Mouse (Mus musculus): Measurements from ENCODE around the gene Ggt6.

The Ggt6 gene

DNA sequence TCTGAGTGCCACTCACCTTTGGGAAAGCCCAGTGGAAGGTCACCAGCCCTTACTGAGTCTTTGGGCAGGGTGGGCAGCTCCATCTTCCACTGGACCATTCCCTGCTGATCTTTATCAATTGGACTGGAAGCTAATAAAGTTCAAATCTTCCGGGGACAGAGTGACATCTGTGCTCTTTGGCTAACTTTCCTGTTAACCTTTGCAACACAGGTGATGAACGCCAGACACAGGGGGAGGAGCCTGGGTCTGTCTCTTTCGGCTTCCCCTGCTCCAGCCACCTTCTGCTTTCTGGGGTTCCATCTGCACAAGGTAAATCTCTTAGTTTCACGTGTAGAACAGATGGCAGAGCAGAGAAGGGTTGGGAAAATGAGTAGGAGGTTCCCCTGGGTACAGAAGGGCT lies 3.1 kb downstream of the Ggt6 start:
- peak in 1 of 2 experiments; percentile 2 for DNase-seq (ENCODE audit: low spot score in 2 of 2)

DNA sequence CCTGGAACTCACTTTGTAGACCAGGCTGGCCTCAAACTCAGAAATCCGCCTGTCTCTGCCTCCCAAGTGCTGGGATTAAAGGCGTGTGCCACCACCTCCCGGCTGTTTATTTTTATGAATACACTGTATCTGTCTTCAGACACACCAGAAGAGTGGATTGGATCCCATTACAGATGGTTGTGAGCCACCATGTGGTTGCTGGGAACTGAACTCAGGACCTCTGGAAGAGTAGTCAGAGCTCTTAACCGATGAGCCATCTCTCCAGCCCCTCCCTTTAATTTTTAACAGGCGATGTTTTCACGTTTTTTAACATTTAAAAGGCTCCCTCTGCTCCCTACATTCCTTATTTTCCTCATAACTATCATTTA lies 5.3 kb downstream of the Ggt6 start:
- DNase-seq (ENCODE audit: low spot score in 2 of 2): peak in 1 of 2 experiments; percentile 29

DNA sequence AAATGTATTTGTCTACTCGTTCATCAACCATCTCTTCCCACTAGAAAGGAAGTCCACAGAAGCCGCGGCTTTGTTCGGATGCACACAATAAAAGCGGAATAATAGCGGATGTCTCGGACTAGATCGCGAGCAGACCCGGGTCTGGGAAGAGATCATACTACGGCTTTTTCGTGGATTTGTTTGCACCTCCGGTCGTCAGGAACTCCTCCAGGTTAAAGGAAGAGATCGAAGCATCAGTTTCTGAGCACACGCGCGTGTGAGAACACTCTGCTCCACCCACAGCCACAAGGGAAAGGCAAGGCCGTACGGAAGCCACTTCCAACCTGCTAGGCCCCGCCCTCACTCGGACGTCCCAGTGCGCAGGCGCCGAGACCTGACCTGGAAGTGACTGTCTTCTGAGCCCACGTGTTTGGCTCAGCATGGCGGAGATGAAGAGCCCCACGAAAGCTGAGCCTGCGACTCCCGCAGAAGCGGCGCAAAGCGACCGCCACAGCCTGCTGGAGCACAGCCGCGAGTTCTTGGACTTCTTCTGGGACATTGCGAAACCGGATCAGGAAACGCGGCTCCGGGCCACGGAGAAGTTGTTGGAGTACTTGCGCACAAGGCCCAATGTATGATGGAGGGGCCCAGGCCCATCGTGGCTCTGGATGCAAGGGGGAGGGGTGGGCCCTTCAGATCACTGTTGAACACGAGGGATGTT lies 5.8 kb downstream of the Ggt6 start, which contains the start of gene Mybbp1a:
Mybbp1a (plus strand) TSS at position 391 of the 700 bp plus-strand sequence.
- peak; percentile 94 to 98 for DNase-seq (ENCODE audit: low spot score in 2 of 2)

DNA sequence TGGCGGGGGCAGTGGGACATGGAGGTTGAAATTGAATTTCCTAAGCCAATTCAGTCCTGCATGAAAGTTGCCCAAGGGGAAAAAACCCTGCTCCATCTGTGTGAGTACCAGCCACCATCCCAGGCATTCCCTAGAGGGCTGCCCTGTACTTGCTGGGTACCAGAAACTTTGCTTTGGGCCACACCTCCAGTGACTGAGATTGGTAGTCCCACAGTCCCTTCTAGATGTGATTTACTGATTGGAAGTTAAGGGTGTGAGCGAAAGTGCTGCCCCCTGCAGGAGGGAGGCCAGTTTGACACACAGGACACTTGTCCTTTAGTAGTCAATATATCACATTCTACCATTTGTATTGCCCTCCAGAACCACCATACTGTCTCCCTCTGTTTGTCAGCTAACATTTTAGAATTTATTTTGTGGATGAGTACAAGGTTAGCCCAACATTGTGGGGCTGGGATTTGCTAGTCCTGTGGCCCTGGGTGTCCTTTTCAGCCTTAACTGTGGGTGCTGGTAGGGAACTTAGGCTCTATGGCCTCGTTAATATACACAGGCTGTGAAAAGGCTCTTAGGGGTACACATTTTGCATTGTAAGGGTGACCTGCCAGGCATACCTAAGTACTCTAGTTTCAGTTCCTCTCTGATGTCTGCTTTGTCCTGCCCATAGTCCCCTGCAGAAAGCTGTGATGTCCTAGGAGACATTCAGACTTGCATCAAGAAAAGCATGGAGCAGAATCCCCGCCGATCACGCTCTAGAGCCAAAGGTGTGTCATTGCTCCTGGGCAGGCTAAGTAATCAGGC lies 11.2 kb downstream of the Ggt6 start:
- DNase-seq (ENCODE audit: low spot score in 2 of 2): no peak

DNA sequence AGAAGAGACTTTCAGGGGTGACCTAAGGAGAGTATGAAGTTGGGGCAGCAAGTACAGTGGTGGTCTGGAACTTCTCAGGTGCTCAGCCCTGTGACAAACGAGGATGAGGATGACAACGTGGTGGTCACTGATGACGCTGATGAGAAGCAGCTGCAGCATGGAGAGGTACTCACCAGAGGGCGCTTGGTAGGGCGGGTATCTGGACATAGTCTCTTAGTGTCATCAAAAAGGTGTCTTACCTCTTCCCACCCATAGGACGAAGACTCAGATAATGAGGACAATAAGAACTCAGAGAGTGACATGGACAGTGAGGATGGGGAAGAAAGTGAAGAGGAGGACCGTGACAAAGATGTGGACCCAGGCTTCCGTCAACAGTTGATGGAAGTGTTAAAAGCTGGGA lies 12.1 kb downstream of the Ggt6 start:
- no peak for DNase-seq (ENCODE audit: low spot score in 2 of 2)

DNA sequence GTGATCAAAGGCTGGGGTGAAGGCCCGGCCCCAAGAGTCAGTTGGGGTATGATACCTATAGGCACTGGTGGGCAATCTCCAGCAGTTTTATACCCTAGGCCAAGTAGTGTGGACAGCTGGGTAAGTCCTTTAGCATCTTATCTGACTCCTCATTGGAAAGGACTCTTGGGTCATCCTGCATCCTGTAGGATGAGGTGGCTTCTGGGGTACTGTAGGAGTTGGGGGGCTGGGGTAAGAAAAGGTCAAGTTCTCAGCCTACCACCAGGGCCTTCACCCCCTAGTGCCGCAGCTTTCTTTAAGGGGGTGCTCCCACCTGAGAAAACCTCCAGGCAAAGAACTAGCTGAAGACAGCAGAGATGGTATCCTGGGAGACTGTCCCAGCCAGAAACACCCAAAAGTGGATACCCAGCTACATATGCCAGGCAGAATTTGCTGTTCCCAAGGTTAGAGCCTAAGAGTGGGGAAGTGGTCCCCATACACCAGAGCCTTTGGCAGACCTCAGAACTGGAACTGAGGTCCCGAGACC lies 16.9 kb downstream of the Ggt6 start:
- DNase-seq (ENCODE audit: low spot score in 2 of 2): no peak

DNA sequence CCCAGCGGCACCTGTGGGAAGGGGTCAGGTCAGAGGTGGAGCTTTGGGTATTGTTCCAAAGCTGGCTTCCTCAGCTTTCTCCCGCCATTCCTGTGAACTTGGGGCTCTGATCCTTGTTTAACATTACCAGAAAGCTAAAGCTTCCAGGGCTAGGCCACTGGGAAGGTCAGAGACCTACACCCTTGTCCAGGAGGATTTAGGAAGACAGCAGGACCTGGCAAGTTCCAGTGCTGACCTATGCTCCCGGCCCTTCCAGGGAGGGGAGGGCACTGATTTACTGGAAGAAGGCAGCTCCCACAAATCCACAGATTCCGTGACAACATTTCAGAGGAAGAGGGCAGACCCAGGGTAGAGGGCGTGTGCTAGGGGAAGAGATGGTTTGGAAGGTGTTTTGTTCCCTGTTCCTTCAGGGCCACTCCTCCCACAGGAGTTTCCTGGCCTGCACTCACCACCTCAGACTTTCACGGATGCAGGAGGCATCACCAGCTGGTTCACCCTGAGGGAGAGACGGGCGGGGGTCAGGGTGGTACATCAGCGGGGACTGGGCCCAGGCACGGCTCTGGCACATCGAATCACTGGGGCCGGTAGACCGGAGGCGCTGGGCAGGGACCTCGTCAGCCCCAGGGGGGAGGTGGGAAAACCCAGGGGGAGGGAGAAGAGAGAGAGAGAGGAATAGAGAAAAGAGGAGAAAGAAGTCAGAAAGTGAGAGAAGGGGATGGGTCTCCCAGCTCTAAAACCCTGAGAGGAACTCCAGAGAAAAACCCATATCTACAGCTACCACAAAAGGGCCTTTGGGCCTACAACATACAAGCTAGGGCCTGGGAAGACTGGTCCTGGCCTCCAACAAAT lies 18.0 kb downstream of the Ggt6 start:
- DNase-seq (ENCODE audit: low spot score in 2 of 2): no peak

DNA sequence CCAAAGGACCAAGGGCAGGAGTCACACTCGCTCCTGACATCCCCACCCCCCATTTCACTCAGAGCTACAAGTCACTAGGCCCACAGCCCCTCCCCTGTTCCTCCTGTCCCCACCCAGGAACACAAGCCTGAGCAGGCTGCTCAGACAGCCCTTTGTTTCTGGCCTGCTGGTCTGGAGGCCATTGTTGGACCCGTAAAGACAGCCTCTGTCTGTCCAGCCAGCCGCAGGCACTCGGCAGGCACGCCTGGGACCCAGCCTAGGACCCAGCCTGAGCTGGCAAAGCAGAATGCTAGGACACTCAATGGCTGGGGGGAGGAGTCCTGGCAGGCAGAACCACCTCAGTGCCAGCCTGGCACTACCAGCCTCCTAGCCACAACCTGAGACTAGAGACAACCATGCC lies 20.4 kb downstream of the Ggt6 start:
- peak; percentile 69 to 73 for DNase-seq (ENCODE audit: low spot score in 2 of 2)

DNA sequence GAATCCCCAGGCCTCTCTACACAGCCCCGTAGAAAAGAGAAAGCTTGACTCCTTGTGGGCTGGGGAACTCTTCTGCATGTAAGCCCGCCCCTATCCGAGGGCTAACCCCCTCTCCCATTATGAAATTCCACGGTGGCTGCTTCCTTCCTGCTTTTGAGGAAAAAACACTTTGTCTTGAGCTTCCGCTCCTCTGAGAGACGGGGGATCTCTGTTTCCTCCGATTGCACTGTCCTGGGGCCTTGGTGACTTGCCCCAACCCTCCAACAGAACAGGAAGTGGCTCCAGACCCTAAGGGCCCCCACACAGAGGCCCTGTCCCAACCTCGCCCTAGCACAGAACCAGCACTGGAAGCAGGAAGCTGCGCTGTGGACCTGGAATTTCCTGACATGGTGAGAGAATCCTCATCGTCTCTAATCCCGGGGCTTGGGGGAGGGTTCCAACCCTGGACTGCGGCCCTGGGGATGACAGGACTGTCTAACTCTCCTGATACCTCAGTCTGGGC lies 22.7 kb downstream of the Ggt6 start:
- no peak for DNase-seq (ENCODE audit: low spot score in 2 of 2)

DNA sequence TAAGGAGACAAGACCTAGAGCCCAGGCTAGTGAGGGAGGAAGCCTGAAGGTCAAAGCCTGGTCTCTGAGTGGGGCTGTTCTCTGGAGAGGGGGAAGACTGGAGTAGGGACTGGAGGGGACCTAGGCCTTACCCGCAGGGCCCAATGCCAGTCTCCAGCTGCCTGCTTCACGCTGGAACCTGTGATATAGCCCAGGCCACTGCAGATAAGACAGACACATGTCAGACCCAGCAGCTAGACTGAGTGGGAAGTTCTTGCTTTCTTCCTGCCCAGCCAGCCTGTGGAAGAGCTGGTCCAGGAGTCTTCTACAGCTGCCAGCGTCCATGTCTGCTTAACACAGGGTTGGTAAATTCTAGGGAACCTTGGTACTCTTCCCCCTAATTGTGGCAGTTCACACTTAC lies 23.2 kb downstream of the Ggt6 start:
- no peak for DNase-seq (ENCODE audit: low spot score in 2 of 2)

DNA sequence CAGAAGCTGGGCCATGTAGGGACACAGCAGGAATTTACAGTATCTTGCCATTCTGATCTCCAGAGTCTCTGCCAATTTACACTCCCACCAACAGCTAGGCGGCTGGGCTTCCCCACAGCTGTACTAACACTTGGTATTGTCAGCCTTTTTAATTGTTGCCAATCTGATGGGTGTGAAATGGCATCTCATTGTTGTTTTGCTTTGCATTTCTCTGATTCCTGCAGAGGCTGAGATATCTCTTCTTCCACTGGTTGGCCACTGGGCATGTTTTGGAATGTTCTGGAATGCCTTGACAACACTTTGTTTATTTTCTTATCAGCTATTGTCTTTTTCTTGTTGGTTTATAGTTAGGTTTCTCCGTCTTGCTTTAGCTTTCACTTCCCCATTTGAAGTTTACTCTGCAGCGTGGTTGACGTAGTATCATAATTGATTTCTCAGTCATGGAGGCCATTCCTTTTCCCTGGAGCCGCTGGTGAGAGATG lies 26.2 kb downstream of the Ggt6 start:
- no peak for DNase-seq (ENCODE audit: low spot score in 2 of 2)

DNA sequence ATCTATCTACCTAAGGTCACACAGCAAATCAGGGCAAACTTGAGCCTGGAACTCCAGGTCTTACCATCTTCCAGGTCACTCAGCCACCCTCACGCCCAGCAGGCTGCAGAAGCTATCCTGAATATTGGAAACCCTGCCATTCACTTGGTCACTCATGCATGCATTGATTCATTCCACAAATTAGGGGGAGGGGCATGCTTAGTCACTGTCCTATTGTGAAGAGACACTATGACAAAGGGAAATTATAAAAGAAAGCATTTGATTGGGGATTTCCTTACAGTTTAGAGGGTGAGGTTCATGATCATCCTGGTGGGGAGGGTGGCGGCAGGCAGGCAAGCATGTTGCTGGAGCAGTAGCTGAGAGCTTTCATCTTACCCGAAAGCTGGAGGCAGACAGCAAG lies 29.5 kb downstream of the Ggt6 start:
- DNase-seq (ENCODE audit: low spot score in 2 of 2): no peak

DNA sequence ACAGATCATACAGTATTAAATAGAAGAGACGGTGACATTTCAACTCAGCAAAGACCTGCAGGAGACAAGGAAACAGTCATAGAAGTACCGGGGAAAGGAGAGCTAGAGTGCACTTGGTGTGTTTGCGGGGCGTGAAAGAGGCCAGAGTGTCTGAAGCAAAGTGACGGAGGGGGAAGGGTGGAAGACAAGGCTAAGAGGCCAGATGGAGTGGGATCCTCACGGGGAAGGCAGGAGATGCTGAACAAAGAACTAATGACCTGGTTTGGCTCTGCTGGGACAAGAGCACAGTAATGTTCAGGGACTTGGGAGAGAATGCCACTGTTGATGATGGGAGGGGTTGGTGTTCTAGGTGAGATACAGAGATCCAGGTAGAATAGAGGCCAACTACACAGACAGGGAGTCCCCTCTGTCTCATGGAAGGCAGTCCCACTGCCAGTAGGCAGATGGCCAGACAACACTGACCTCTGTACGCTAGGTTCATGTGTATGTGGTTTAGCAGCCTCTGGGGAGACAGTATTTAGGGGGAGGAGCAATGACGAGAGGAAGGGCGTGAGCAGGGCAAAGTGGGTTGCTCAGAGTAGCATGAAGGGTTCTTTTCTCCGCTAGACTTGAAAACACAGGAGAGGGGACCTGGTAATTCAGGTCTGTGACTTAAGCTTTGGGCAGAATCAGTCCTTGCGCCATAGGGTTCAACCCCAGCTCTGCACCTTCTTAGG lies 30.8 kb downstream of the Ggt6 start:
- no peak for DNase-seq (ENCODE audit: low spot score in 2 of 2)

DNA sequence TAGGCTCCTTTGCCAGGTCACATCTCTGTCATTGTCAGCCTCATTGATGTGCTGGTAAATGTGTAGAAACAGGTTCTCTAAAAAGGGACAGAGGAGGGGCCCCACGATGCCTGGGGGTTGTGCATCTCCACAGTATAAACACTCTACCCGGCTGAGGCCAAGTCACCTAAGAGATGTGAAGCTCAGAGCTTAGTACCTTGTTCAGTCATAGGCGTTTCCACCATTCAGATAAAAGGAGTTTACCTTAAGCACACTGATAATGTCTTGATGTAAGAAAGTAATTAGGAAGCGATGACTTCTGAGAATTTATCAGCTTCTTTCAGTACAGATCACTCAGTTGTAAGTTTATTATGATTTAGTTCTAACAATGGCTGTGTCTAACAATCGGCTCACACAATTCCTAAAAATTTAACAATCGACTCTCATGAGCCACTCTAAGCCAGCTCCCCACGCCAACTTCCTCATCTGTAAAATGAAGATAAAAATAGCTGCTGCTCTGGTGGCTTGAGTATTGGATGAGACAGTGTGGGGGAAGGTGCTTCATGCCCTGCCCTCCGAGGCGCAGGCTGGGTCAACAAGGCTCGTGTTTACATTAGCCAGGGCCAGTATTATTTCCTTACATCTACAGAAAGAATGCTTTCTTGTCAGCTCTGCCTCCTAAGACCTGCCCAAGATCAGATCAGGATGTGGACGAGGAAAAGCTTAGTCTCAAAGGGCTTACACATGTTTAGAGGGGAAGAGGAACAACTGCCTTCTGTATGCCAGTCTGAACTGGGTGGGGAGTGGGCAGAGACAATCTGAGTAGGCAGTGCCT lies 31.6 kb downstream of the Ggt6 start:
- DNase-seq (ENCODE audit: low spot score in 2 of 2): no peak

DNA sequence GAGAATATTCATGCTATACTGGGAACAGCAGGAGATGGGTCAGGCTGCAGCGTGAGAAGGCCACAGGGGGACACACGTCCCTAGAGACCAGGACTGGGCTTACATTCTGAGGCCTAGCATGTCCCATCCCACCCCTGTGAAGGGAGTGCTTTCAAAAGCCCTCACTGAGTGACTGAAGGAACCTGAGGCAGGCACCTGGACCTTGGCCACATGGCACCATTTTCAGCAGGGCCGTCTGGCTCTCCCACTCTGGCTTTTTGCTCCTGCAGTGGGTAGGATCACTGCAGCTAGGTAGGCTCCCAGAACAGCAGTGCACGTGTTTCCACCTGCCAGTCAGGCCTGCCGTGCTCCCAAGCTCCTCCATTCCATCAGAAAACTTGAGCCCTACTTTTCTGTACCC lies 33.2 kb downstream of the Ggt6 start:
- no peak for DNase-seq (ENCODE audit: low spot score in 2 of 2)

DNA sequence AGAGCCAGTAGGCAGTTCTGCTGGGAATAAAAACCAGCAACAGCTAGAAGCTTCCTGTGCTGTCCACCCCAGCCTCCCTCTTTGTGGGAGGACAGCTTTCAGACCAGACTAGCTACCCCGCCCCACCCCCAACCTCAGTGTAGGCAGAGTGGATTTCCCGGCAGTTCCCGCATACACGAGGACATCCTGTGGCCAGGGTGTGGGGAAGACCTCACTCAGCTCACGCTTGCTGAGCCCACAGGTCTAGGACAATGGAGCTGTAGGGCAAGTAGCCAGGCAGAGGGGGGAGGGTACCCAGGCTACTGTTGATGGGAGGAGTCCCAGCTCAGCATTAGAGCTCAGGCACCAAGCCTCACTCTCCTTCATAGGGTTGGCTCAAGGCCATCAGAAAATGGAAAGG lies 33.9 kb downstream of the Ggt6 start:
- DNase-seq (ENCODE audit: low spot score in 2 of 2): peak; percentile 44 to 72

DNA sequence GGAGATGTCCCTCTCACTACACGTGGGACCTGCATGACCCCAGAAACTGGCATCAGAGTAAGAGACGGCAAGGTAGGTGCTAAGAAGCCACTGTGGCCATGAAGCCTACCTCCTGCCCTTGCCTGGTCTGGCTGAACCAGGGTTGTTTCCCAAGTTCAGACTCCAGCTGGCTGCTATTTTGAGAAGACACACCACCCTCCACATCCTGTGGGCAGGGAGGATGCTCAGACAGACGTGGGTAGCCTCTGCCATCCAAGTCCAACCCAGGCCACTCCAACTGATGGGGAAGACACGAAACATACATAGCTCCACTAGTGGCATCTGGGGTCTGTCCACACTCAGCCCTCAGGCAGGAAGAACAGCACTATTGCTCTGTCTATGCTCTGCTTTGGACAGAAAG lies 34.7 kb downstream of the Ggt6 start:
- no peak for DNase-seq (ENCODE audit: low spot score in 2 of 2)

DNA sequence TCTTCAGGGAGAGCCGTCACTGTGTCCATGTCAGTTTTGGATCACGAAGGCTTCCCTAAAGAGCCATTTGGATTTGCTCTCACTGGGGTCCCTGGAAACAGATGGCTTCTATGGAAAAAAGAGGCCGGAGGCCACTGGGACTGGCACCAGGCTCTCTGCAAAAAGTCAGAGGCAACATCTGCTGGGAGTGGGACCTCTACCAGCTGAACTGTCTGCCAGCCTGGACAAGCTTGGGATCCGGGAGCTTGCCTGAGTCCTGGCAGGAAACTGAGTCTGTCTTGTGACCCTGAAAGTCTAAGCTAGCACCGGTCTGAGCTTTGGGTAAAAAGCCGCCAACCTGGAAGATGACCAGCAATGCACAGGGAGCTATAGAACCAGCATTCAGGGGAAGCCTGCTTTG lies 36.1 kb downstream of the Ggt6 start:
- no peak for DNase-seq (ENCODE audit: low spot score in 2 of 2)

DNA sequence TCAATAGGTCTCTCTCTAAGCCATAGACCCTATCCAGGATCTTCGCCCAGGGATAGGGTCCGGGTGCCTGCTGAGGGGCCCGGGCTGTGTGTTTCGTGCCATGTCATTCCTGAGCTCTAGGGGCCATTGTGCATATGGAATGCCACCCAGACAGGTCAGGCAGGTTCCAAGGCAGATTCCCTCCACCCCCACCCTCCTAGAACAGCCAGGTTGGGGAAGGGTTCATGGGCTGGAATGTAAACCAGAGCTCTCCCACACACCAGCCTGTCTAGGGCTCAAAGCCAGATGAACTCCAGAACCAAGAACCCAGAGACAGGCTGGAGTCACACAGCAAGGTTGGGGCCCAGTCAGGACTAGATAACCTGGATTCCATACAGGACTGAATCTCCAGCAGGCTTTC lies 38.2 kb downstream of the Ggt6 start:
- DNase-seq (ENCODE audit: low spot score in 2 of 2): no peak

DNA sequence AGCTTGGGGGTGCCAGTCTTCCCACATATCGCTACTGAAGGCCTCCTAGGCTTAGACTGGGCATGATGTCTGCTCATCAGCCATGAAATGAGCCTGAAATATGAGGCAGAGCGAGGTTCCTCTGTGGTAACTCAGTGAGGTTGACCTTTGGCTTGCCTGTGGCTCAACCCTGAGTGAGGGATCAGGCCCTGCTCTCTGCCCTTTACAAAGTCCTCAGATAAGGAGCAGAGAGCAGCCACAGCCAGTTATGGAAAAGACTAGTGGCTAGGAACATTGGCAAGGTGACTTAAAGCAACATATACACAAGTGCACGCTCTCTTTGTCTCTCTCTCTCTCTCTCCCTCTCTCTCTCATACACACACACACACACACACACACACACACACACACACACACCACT lies 39.6 kb downstream of the Ggt6 start:
- DNase-seq (ENCODE audit: low spot score in 2 of 2): no peak
